Mouse (Mus musculus) bone marrow, adult 2 months (tissue): Measurements from ENCODE around the gene Fer. TPM values are rescaled to one million over a fixed set of nuclear protein-coding genes. Genes with fewer than 3 reads are reported as not detected.

Source experiments
- H3K27ac ChIP-seq: fragments of 200-500 bp; 2 replicates; pipeline ENCODE4 v1.5.1; 2012; ENCODE audit warnings: low read depth, mild to moderate bottlenecking, control low read depth, inconsistent platforms, low read length; ENCODE audit not compliant: control insufficient read depth, poor library complexity, insufficient read depth
- H3K4me1 ChIP-seq: fragments of 200-500 bp; 2 replicates; pipeline ENCODE4 v1.6.1; 2011; ENCODE audit warnings: low read length; ENCODE audit not compliant: control insufficient read depth, insufficient read depth
- H3K4me3 ChIP-seq: fragments of 200-500 bp; replicated peaks from 2 replicates; pipeline ENCODE3; 2011; ENCODE audit warnings: mild to moderate bottlenecking, low read depth, low read length, control low read depth; ENCODE audit not compliant: control insufficient read depth
- CTCF ChIP-seq: fragments of 200-500 bp; IDR thresholded peaks from 2 replicates; pipeline ENCODE4 v1.5.1; 2011; ENCODE audit warnings: low read length, control low read depth; ENCODE audit not compliant: control insufficient read depth, insufficient read depth
- POLR2A ChIP-seq: fragments of 200-500 bp; IDR thresholded peaks from 2 replicates; pipeline ENCODE4 v1.6.1; 2011; ENCODE audit warnings: low read depth, mild to moderate bottlenecking, control low read depth, low read length, borderline replicate concordance; ENCODE audit not compliant: control insufficient read depth
- WGBS: fragments of 180-500 bp; shearing (Covaris S2); methylation state at CpG from one replicate; pipeline ENCODE4 v1.1.7; 2018; 5-methylcytosine and 5-hydroxymethylcytosine counted together
- polyA plus RNA-seq: library from polyadenylated mRNA; stranded (reverse); fragments of >200 nt; gene quantifications from 2 replicates; pipeline ENCODE4 v1.2.4, GENCODE M21; 2011; ENCODE audit warnings: low replicate concordance; ENCODE audit not compliant: missing spikeins, insufficient read depth, insufficient read length

Gene Fer
- polyA plus RNA-seq, 1 experiment: 4.9 TPM

GRCm38 (mm10) chr17:63931556-63931955 is 68.7 kb downstream of the Fer start:
- H3K27ac ChIP-seq: no peak overlapping the region
- no peaks in the 10 kb centered on the region; the same call in 1 of the 2 replicates for H3K4me1 ChIP-seq
- H3K4me3 ChIP-seq: no peak overlapping the region
- no peak for TF ChIP-seq POLR2A
- no peak for TF ChIP-seq CTCF
- WGBS: 67% methylated on average over 1 of the region's 1 CpGs

GRCm38 (mm10) chr17:63935408-63935807 is 72.5 kb downstream of the Fer start:
- H3K4me1 ChIP-seq: no peaks in the 10 kb centered on the region; the same call in 1 of the 2 replicates
- no peak overlapping the region for H3K27ac ChIP-seq
- no peak for TF ChIP-seq CTCF
- no peak for TF ChIP-seq POLR2A
- H3K4me3 ChIP-seq: no peak overlapping the region
- 91% methylated on average over 2 of the region's 2 CpGs for WGBS

GRCm38 (mm10) chr17:63937886-63938285 is 75.0 kb downstream of the Fer start:
- H3K27ac ChIP-seq: no peak overlapping the region
- no peak overlapping the region for H3K4me3 ChIP-seq
- TF ChIP-seq POLR2A (no peak), CTCF (no peak)
- WGBS: 85% methylated on average over 18 of the region's 18 CpGs
- no peaks in the 10 kb centered on the region for H3K4me1 ChIP-seq

GRCm38 (mm10) chr17:63946772-63947171 is 83.9 kb downstream of the Fer start:
- 83% methylated on average over 2 of the region's 2 CpGs for WGBS
- no peak overlapping the region for H3K4me3 ChIP-seq
- no peaks in the 10 kb centered on the region for H3K4me1 ChIP-seq
- H3K27ac ChIP-seq: no peak overlapping the region
- no peak for TF ChIP-seq CTCF
- no peak for TF ChIP-seq POLR2A

- WGBS: 92% methylated on average over 4 of the region's 4 CpGs
- H3K4me1 ChIP-seq: no peaks in the 10 kb centered on the region
- TF ChIP-seq CTCF: no peak
- TF ChIP-seq POLR2A: no peak
- H3K4me3 ChIP-seq: no peak overlapping the region
- H3K27ac ChIP-seq: no peak overlapping the region
Observed at GRCm38 (mm10) chr17:63948811-63949210, 85.9 kb downstream of the Fer start.

- no peaks in the 10 kb centered on the region for H3K4me1 ChIP-seq
- no peak overlapping the region for H3K27ac ChIP-seq
- H3K4me3 ChIP-seq: no peak overlapping the region
- 77% methylated on average over 2 of the region's 2 CpGs for WGBS
- TF ChIP-seq CTCF (no peak), POLR2A (no peak)
Observed at GRCm38 (mm10) chr17:63951436-63951835, 88.6 kb downstream of the Fer start.

- WGBS: 89% methylated on average over 3 of the region's 3 CpGs
- Histone ChIP-seq H3K27ac (no peak overlapping the region), H3K4me3 (no peak overlapping the region), H3K4me1 (no peaks in the 10 kb centered on the region; the same call in 1 of the 2 replicates)
- TF ChIP-seq CTCF: no peak
Observed at GRCm38 (mm10) chr17:63967091-63967490, 104.2 kb downstream of the Fer start.

- no peaks in the 10 kb centered on the region; the same call in 1 of the 2 replicates for H3K4me1 ChIP-seq
- WGBS: 58% methylated on average over 10 of the region's 10 CpGs
Observed at GRCm38 (mm10) chr17:63969448-63969847, 106.6 kb downstream of the Fer start.

GRCm38 (mm10) chr17:63970239-63970638 is 107.4 kb downstream of the Fer start:
- TF ChIP-seq POLR2A (no peak), CTCF (no peak)
- WGBS: 43% methylated on average over 5 of the region's 5 CpGs
- H3K27ac ChIP-seq: no peak overlapping the region
- no peaks in the 10 kb centered on the region; the same call in 1 of the 2 replicates for H3K4me1 ChIP-seq
- no peak overlapping the region for H3K4me3 ChIP-seq

More at GRCm38 (mm10) chr17:63969448-63969847, 106.6 kb downstream of the Fer start:
- TF ChIP-seq CTCF: no peak
- no peak for TF ChIP-seq POLR2A
- no peak overlapping the region for H3K4me3 ChIP-seq
- H3K27ac ChIP-seq: no peak overlapping the region
